Mouse (Mus musculus): ENCODE measurements at regions not wholly inside any gene's neighbourhood (a gene's known extent, or its start where the extent isn't known, plus 50 kb on each side); places are given as distances from the start of the nearest gene placed in this dataset.
A peak's percentile ranks its signal among the peaks of the same experiment; 100 is the strongest.

GRCm38 (mm10) chr1:72000741-72001140 lies 211.4 kb downstream of the Mreg start:
- DNase-seq, result no peak

GRCm38 (mm10) chr1:71996828-71997227 lies 215.3 kb downstream of the Mreg start:
- DNase-seq, result no peak

- no peak for DNase-seq
Observed at GRCm38 (mm10) chr1:71996234-71996619, 215.9 kb downstream of the Mreg start.

- no peak for DNase-seq
Observed at GRCm38 (mm10) chr1:71995573-71996233, 216.4 kb downstream of the Mreg start.

GRCm38 (mm10) chr1:71990936-71991335 lies 221.2 kb downstream of the Mreg start:
- no peak for DNase-seq

- no peak for DNase-seq
Observed at GRCm38 (mm10) chr1:71988086-71988485, 224.0 kb downstream of the Mreg start.

- no peak for DNase-seq
Observed at GRCm38 (mm10) chr1:71986047-71986446, 226.1 kb downstream of the Mreg start.

- no peak for DNase-seq
Observed at GRCm38 (mm10) chr1:71983786-71984185, 228.3 kb downstream of the Mreg start.

GRCm38 (mm10) chr1:71982423-71983262 lies 229.5 kb downstream of the Mreg start:
- no peak for DNase-seq

- no peak for DNase-seq
Observed at GRCm38 (mm10) chr1:71980624-71981023, 231.5 kb downstream of the Mreg start.

- DNase-seq, result no peak
Observed at GRCm38 (mm10) chr1:71979261-71979660, 232.8 kb downstream of the Mreg start.

GRCm38 (mm10) chr1:71977361-71977760 lies 234.7 kb downstream of the Mreg start:
- no peak for DNase-seq

- no peak for DNase-seq
Observed at GRCm38 (mm10) chr1:71974715-71975114, 237.4 kb downstream of the Mreg start.

- DNase-seq, result peak; percentile 25
Observed at GRCm38 (mm10) chr1:71971943-71972342, 240.2 kb downstream of the Mreg start.

GRCm38 (mm10) chr1:71970771-71971170 lies 241.3 kb downstream of the Mreg start:
- no peak for DNase-seq

GRCm38 (mm10) chr1:71967574-71968104 lies 244.5 kb downstream of the Mreg start:
- DNase-seq, result no peak

- no peak for DNase-seq
Observed at GRCm38 (mm10) chr1:71964450-71965126, 247.5 kb downstream of the Mreg start.

- DNase-seq, result no peak
Observed at GRCm38 (mm10) chr1:71956940-71957339, 255.2 kb downstream of the Mreg start.

- no peak for DNase-seq
Observed at GRCm38 (mm10) chr1:71955331-71955730, 256.8 kb downstream of the Mreg start.

- DNase-seq, result no peak
Observed at GRCm38 (mm10) chr1:71953292-71953691, 258.8 kb downstream of the Mreg start.

- DNase-seq, result no peak
Observed at GRCm38 (mm10) chr1:71949549-71949948, 262.6 kb downstream of the Mreg start.

- no peak for DNase-seq
Observed at GRCm38 (mm10) chr1:71948686-71949085, 263.4 kb downstream of the Mreg start.

- DNase-seq, result no peak
Observed at GRCm38 (mm10) chr1:71947506-71947905, 264.6 kb downstream of the Mreg start.
